Mouse (Mus musculus) heart, embryonic 10.5 days (tissue): ENCODE measurements around the gene Prrt4. TPM values are rescaled to one million over a fixed set of nuclear protein-coding genes. Genes with fewer than 3 reads are reported as not detected.

Experiments
- DNase-seq: peaks from one replicate; pipeline ENCODE4 v3.0.0-alpha.2; 2017; ENCODE audit warnings: low spot score
- H3K27ac ChIP-seq: fragments of 300-500 bp; sonication (generic); 2 replicates; pipeline ENCODE4 v1.5.1; 2016; ENCODE audit warnings: mild to moderate bottlenecking
- H3K27me3 ChIP-seq: fragments of 300-500 bp; sonication (generic); 2 replicates; pipeline ENCODE4 v1.6.1; 2016; ENCODE audit warnings: mild to moderate bottlenecking; ENCODE audit not compliant: poor library complexity, insufficient read depth, severe bottlenecking
- H3K36me3 ChIP-seq: fragments of 300-500 bp; sonication (generic); 2 replicates; pipeline ENCODE4 v1.6.1; 2016; ENCODE audit warnings: mild to moderate bottlenecking, moderate library complexity
- H3K4me1 ChIP-seq: fragments of 300-500 bp; sonication (generic); 2 replicates; pipeline ENCODE4 v1.6.1; 2016; ENCODE audit warnings: mild to moderate bottlenecking
- H3K4me3 ChIP-seq: fragments of 300-500 bp; sonication (generic); 2 replicates; pipeline ENCODE4 v1.5.1; 2016; ENCODE audit warnings: mild to moderate bottlenecking, moderate library complexity
- H3K9me3 ChIP-seq: fragments of 300-500 bp; sonication (generic); 2 replicates; pipeline ENCODE4 v1.6.1; 2016; ENCODE audit warnings: mild to moderate bottlenecking, moderate library complexity
- WGBS: fragments of 180-500 bp; shearing (Covaris S2); methylation state at CpG from one replicate; pipeline ENCODE4 v1.1.7; 2016; 5-methylcytosine and 5-hydroxymethylcytosine counted together
- polyA plus RNA-seq: library from polyadenylated mRNA; unstranded; fragments of >200 nt; fragmentation: Nextera tagmentation; extraction: Ambion mirVana; gene quantifications from 2 replicates; pipeline ENCODE4 v1.2.1, GENCODE M21; 2016

Gene Prrt4
- polyA plus RNA-seq, 1 experiment from 2014 or later: 4.3 TPM

DNA sequence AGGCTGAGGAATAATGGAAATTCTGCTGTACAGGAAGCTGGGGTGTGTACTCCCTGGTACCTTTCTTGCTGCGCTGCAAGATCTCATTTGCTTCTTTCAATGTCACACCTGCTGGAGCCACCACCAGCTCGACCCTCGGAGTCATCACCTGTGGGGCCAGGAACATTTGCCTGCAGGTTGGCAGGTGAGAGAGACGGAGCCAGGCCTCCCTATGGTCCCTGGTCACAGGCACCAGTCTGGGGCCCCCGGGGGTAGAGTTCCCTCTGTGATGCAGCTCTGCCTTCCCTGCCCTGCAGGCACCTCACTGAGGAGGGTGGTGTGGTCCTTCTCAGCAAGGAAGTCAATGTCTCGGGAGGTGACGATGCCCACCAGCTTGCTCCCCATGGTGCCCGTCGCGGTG is 26.6 kb upstream of the Prrt4 start:
- no peak overlapping the region for H3K4me3 ChIP-seq
- no peak overlapping the region for H3K27ac ChIP-seq
- DNase-seq: peak; percentile 73
- WGBS: 90% methylated on average over 10 of the region's 10 CpGs
- peaks cover 49% of the 10 kb centered on the region for H3K36me3 ChIP-seq
- H3K27me3 ChIP-seq: peaks cover 4% of the 10 kb centered on the region; the same call in 1 of the 2 replicates
- no peaks in the 10 kb centered on the region for H3K9me3 ChIP-seq
- H3K4me1 ChIP-seq: peaks cover 7% of the 10 kb centered on the region

DNA sequence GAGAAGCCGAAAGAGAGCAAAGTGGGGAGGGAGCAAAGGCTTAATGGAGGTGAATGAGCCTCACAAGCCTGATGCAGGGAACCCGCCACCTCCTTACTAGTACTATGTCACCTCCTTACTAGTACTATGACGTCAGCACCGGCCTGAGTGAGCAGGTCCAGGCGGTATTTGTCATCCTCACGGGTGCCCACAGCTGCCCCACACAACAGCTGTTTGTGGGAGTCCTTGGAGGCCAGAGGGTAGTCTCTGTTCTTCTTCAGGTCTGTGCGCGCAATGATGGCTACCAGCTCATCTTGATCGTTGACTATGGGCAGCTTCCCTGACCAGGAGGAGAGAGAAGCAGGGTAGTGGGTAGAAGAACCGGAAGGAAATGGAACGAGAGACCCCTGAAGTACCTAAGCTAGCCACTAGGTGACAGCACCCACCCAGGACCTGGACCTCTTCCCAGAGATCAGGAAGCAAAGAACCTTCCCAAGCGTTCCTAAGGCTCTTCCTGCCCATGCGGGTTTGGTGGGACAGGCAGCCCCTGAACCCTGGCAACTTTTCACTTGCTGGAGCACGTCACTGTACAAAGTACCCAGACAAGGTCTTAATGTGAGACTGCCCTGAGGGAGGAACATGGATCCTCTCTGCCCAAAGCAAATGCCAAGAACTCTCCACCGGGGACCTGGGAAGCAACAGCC is 25.7 kb upstream of the Prrt4 start:
- Histone ChIP-seq H3K27me3 (peaks cover 14% of the 10 kb centered on the region; the same call in 1 of the 2 replicates), H3K9me3 (no peaks in the 10 kb centered on the region), H3K36me3 (peaks cover 54% of the 10 kb centered on the region), H3K4me1 (peaks cover 2% of the 10 kb centered on the region; the same call in 1 of the 2 replicates), H3K4me3 (no peak overlapping the region), H3K27ac (peak overlapping the region; percentile 52; the same call in 1 of the 2 replicates)
- peak; percentile 84 for DNase-seq
- 54% methylated on average over 15 of the region's 15 CpGs for WGBS

DNA sequence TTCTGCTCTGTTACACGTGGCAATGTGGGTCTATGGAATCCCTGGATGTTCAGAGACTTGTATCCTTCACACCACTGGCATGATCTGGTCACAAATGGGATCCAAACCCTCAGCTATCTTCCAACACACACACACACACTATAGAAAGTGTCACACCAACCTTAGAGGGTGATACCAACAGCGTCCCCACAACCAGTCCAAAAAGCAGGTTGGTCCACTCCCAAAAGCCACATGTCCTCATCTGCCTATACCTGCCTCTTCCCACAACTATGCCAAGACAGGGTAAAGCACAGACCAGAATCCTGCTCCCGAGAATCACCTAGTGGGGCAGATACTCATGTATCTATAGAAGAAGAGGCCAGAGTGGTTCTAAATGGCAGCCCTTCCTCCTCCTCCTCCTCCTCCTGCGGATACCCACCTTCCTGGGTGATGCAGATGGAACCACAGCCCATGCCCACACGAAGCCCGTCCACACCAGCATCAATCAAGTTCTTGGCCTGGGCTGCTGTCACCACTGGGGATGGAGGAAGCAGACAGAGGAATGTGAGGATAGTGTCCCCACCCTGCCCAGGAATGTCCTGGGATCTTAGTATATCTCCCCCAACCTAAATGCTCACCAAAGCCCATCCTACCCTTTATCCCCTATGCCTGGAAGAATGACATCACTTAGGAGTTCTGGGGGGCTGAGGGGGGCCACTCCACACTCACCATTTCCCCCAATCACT is 24.6 kb upstream of the Prrt4 start:
- Histone ChIP-seq H3K4me1 (peaks cover 10% of the 10 kb centered on the region), H3K9me3 (no peaks in the 10 kb centered on the region), H3K27me3 (peaks cover 23% of the 10 kb centered on the region; the same call in 1 of the 2 replicates), H3K27ac (no peak overlapping the region), H3K4me3 (no peak overlapping the region), H3K36me3 (peaks cover 54% of the 10 kb centered on the region)
- 79% methylated on average over 6 of the region's 6 CpGs for whole genome bisulfite sequencing
- DNase-seq: peak; percentile 66

DNA sequence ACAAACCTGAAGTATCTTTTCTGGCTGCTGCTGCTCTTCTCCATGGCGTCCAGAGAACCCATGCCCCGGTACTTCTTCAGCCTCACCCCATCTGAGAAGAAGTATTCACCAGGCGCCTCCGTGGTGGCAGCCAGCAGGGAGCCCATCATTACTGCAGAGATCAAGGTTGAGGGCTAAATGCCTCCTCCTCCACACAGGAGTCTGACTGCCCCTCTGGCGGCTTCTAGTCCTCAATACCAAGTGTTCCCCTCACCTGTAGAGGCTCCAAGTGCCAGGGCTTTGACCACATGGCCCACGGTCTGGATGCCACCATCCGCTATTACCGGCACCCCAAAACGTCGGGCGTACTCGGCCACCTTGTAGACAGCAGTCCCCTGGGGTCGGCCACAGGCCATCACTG is 23.7 kb upstream of the Prrt4 start:
- H3K36me3 ChIP-seq: peaks cover 54% of the 10 kb centered on the region
- DNase-seq: peak; percentile 60
- 91% methylated on average over 13 of the region's 13 CpGs for WGBS

DNA sequence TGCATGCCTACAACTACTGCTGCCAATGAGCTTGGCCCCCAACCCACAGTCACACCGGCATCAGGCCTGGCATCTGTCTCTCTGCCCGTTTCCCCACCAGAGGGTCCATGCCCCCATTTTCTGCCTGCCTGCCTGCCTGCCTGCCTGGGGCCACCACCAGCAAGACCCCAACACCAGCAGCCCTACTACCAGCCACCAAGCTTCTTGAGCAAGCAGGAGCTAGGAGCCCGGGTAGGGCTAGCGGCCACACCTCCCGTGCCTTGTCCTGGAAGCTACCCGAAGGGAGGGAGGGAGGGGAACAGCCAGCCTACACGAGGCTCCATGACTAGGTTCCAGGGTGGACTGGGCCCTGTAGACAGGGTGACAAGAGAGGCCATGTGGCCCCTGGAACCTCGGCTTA is 22.6 kb upstream of the Prrt4 start:
- 85% methylated on average over 8 of the region's 8 CpGs for WGBS
- peaks cover 32% of the 10 kb centered on the region for H3K27me3 ChIP-seq
- H3K36me3 ChIP-seq: peaks cover 54% of the 10 kb centered on the region
- peaks cover 20% of the 10 kb centered on the region for H3K4me1 ChIP-seq
- H3K4me3 ChIP-seq: no peak overlapping the region
- no peak overlapping the region for H3K27ac ChIP-seq
- no peaks in the 10 kb centered on the region for H3K9me3 ChIP-seq
- DNase-seq: no peak

More for the DNA sequence above, 23.7 kb upstream of the Prrt4 start:
- peaks cover 19% of the 10 kb centered on the region for H3K4me1 ChIP-seq
- peaks cover 26% of the 10 kb centered on the region; the same call in 1 of the 2 replicates for H3K27me3 ChIP-seq
- no peak overlapping the region for H3K4me3 ChIP-seq
- no peaks in the 10 kb centered on the region for H3K9me3 ChIP-seq
- H3K27ac ChIP-seq: no peak overlapping the region

DNA sequence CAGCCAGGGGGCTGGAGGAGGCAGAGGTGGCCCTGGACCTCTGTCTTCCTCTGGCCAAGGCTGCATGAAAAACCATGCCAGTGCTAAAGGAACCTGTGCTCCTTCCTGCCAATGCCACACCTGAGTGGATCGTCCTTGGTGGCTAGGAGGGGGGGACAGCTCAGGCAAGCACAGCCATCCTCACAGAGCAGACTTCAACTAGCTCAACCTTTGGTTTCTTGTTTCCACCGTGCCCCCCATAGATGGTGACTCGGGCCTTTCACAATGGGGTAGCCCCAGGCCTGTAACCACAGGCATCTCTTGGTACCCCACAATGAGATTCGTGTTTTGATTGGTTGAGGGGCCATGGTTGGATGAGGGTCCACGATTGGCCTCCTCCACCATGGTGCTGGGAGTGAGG is 22.0 kb upstream of the Prrt4 start:
- Histone ChIP-seq H3K27ac (no peak overlapping the region), H3K27me3 (peaks cover 35% of the 10 kb centered on the region), H3K4me3 (no peak overlapping the region), H3K4me1 (peaks cover 20% of the 10 kb centered on the region), H3K9me3 (no peaks in the 10 kb centered on the region), H3K36me3 (peaks cover 50% of the 10 kb centered on the region)
- DNase-seq: peak; percentile 71
- 95% methylated on average over 5 of the region's 5 CpGs for WGBS

DNA sequence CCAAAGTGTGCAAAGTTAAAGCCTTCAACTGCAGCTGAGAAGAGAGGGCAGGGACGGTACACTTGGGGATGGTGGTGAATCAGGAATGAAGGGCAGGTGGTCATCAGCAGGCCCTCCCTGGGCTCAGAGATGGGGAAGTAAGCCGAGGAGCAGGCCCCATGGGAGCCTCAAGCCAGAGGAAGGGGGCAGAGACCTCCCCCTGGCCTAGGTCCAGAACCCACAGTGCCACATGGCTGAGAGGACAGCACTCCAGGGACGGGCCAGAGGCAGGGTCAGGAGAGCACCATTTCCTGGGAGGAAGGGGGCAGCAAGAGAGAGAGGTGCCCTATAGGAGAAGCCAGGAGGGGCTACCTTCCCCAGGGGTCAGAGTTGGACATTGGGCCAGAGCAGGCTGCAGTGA is 21.1 kb upstream of the Prrt4 start:
- Histone ChIP-seq H3K27me3 (peaks cover 35% of the 10 kb centered on the region), H3K4me3 (no peak overlapping the region), H3K27ac (no peak overlapping the region), H3K9me3 (no peaks in the 10 kb centered on the region), H3K4me1 (peaks cover 20% of the 10 kb centered on the region), H3K36me3 (peaks cover 44% of the 10 kb centered on the region)
- WGBS: 73% methylated on average over 3 of the region's 3 CpGs
- peak; percentile 58 for DNase-seq

DNA sequence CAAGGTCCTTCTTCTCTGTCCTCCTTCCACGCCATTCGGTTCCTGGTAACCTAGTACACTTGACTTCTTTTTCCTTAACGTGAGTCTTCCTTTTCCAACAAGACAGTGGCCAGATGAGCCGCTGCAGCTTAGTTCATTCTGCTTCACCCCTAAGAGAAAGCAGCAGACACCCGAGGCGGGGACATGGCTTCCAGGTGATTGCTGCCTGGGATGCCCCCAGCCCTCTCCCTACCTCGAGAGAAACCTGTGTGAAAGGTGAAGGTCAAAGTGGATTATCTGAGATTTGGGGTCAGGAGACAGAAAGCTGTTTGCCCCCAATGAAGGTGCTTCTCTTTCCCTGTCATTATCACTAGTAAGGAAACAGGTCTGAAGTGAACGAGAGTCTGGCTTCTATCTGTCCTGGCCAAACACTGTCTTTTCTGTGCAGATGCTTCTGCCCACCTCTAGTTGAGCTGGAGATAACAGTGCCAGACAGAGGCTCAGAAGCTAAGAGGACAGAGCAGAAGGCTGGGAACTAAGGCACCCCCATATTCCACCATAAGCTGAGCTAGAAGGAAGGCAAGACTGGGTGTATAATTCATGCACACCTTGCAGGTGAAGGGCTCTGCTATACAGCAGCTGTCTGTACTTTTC is 20.0 kb upstream of the Prrt4 start:
- DNase-seq: peak; percentile 62
- Histone ChIP-seq H3K27me3 (peaks cover 35% of the 10 kb centered on the region), H3K36me3 (peaks cover 37% of the 10 kb centered on the region), H3K9me3 (no peaks in the 10 kb centered on the region), H3K4me3 (peak overlapping the region; percentile 58), H3K4me1 (peaks cover 25% of the 10 kb centered on the region), H3K27ac (peak overlapping the region; percentile 36)
- WGBS: 29% methylated on average over 8 of the region's 8 CpGs

DNA sequence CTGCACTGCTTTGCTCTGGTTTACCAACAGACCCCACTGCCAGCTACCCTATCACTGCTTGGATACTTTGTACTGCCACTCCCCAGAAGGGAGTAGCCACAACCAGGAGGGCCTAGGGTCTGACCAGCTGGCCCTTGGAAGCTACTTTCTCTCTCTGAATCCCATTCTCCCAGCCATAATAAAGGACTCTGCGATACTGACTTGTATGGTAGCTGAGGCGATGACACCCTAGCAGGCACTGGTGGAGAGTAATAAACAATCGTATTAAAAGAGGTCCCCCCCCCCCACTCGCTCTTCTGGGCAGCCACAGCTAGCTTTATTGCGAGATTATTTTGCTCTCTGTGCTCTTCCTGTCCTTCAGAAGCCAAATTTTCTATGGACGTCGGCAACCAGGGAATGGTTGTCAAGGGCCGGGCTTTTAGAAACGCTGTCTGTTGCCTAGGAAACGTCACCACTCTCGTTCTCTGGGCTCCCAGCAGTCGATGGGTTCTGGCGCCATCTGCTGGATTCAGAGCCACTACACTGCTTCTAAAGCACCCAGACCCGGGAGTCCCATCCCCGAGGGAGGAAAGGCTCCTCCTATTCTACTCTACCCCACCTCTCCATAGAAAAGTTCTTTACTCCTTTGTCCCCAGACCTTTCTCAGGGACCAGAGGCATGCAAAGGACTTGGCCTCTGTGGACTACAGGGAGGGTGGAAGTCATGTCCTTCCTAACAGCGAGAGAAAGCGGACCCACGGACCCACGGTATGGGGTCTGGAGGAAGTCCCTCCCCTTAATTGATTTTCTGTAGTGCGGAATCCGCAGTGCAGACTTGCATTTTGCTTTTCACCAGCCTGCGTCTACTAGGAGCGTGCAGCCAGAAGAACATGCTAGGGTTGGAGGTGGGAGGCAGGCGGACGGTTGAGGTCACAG is 19.2 kb upstream of the Prrt4 start:
- Histone ChIP-seq H3K27ac (peak overlapping the region; percentile 36), H3K4me1 (peaks cover 32% of the 10 kb centered on the region), H3K36me3 (peaks cover 29% of the 10 kb centered on the region), H3K4me3 (peak overlapping the region; percentile 58), H3K27me3 (peaks cover 35% of the 10 kb centered on the region), H3K9me3 (no peaks in the 10 kb centered on the region)
- WGBS: 15% methylated on average over 25 of the region's 25 CpGs
- DNase-seq: peak; percentile 95

DNA sequence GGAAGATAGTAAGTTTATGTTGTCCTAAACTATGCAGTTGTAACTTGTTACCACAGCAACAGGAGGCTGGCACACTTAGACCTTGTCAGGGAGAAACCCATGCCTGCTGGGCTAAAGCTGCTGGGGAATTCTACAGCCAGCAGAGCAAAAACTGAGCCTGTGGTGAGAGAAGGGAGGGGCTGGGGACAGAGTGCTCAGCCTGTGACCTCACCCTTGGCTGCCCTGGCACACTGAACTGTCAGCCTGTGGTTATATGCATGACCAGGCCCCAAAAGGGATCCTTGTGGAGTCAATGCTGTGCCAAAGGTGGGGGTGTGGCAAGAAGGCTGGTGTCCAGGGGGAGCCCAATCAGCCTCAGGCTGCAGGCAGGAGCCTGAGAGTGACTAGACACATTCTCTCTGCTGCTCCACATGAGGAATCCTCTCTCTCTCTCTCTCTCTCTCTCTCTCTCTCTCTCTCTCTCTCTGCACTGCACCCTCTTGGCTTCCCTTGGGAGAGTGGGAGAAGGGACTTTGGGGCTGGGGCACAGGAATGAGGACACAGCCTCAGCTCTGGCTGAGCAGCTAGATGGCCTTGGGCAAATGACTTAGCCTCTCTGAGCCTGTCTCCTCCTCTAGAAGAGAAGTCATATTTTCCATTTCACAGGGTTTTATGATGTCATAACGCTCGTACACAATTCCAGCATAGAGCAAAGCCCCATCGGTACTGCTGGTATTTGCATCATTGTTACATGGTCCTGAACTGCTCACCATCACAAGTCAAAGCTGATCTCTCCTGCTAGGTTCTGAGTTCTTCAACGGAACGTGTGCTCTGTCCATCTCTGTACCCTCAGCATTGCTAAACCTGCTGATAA is 16.7 kb upstream of the Prrt4 start:
- peaks cover 34% of the 10 kb centered on the region for H3K4me1 ChIP-seq
- peak; percentile 73 for DNase-seq
- H3K27ac ChIP-seq: no peak overlapping the region
- H3K27me3 ChIP-seq: peaks cover 38% of the 10 kb centered on the region
- H3K36me3 ChIP-seq: peaks cover 6% of the 10 kb centered on the region
- H3K4me3 ChIP-seq: no peak overlapping the region
- H3K9me3 ChIP-seq: no peaks in the 10 kb centered on the region
- 76% methylated on average over 5 of the region's 5 CpGs for WGBS

DNA sequence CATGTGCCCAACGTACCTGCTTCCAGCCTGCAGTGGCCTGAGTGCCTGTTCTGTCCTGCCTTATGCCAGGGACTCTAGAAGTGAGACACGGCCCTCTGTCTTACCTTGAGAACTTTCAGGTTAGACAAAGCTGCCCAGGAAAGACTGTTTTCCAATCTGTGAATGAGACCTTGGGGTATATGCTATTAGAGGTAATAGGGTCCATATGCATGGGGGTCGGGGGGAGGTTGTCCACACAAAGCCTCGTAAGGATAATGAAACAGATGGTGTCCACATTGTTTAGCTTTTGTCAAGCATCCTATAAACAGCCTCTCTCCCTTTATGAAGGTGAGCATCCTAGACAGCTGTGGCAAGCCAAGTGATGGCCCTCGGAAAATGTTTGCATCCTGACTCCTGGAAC is 15.8 kb upstream of the Prrt4 start:
- Histone ChIP-seq H3K36me3 (no peaks in the 10 kb centered on the region), H3K9me3 (no peaks in the 10 kb centered on the region), H3K4me3 (no peak overlapping the region), H3K4me1 (peaks cover 34% of the 10 kb centered on the region), H3K27me3 (peaks cover 29% of the 10 kb centered on the region), H3K27ac (no peak overlapping the region)
- peak; percentile 61 for DNase-seq
- WGBS: 74% methylated on average over 5 of the region's 5 CpGs
